Mouse (Mus musculus): ENCODE results near the gene C2cd3.

GRCm38 (mm10) chr7:100381161-100381560 is 9.1 kb downstream of the C2cd3 start:
- TF ChIP-seq NELFE (IDR thresholded peaks at IDR 0.05; ENCODE audit: low read depth, low read length) (no peak), POLR2A (IDR thresholded peaks at IDR 0.05; ENCODE audit: control insufficient read depth in 1 of 2, insufficient read depth in 1 of 2, low read depth in 1 of 2, low read length in 2 of 2, poor library complexity in 1 of 2) (no peak), EP300 (IDR thresholded peaks at IDR 0.05; ENCODE audit: low read depth in 1 of 2, low read length in 2 of 2) (no peak), SIN3A (IDR thresholded peaks at IDR 0.05; ENCODE audit: low read length) (no peak), E2F4 (IDR thresholded peaks at IDR 0.05; ENCODE audit: borderline replicate concordance, low read depth, low read length) (no peak), CTCF (IDR thresholded peaks at IDR 0.05 in 2 of 3, conservative IDR thresholded peaks at IDR 0.05 in 1 of 3; ENCODE audit: control insufficient read depth in 1 of 3, insufficient read depth in 1 of 3, low read depth in 2 of 3, low read length in 3 of 3, poor library complexity in 1 of 3, severe bottlenecking in 1 of 3) (no peak), MAX (IDR thresholded peaks at IDR 0.05; ENCODE audit: low read length) (no peak), CHD1 (IDR thresholded peaks at IDR 0.05; ENCODE audit: low read depth, low read length) (no peak), ZNF384 (IDR thresholded peaks at IDR 0.05; ENCODE audit: low read depth, low read length) (no peak), SMC3 (IDR thresholded peaks at IDR 0.05; ENCODE audit: low read depth, low read length) (no peak), HCFC1 (IDR thresholded peaks at IDR 0.05; ENCODE audit: low read depth, low read length) (no peak)
